Mouse (Mus musculus): ENCODE results near the gene Stk10. TPM values are rescaled to one million over a fixed set of nuclear protein-coding genes. Genes with fewer than 3 reads are reported as not detected.

Gene Stk10
- total RNA-seq, 1 experiment from 2014 or later, result 14.5 TPM

GRCm38 (mm10) chr11:32632671-32633070, 99.6 kb downstream of the Stk10 start:
- DNase-seq, result no peak

GRCm38 (mm10) chr11:32633542-32633941, 100.4 kb downstream of the Stk10 start:
- DNase-seq, result no peak

GRCm38 (mm10) chr11:32634143-32634542, 101.0 kb downstream of the Stk10 start:
- DNase-seq, result no peak

GRCm38 (mm10) chr11:32634842-32635241, 101.7 kb downstream of the Stk10 start:
- DNase-seq, result no peak

GRCm38 (mm10) chr11:32636275-32636674, 103.2 kb downstream of the Stk10 start:
- no peak for DNase-seq

- no peak for DNase-seq
Observed at GRCm38 (mm10) chr11:32638521-32639255, 105.6 kb downstream of the Stk10 start.

GRCm38 (mm10) chr11:32640617-32641016, 107.5 kb downstream of the Stk10 start:
- no peak for DNase-seq

- DNase-seq, result peak; percentile 97
Observed at GRCm38 (mm10) chr11:32642249-32642876, 109.3 kb downstream of the Stk10 start, which contains the start of gene Fbxw11. Gene Fbxw11 (plus strand): TSS chr11:32642724.

- peak; percentile 86 for DNase-seq
Observed at GRCm38 (mm10) chr11:32642899-32643886, 110.1 kb downstream of the Stk10 start.

- DNase-seq, result no peak
Observed at GRCm38 (mm10) chr11:32644010-32644409, 110.9 kb downstream of the Stk10 start.

GRCm38 (mm10) chr11:32647265-32647664, 114.2 kb downstream of the Stk10 start:
- no peak for DNase-seq

- DNase-seq, result no peak
Observed at GRCm38 (mm10) chr11:32650236-32650749, 117.2 kb downstream of the Stk10 start.

GRCm38 (mm10) chr11:32650893-32651590, 117.9 kb downstream of the Stk10 start:
- DNase-seq, result no peak

- no peak for DNase-seq
Observed at GRCm38 (mm10) chr11:32651723-32652122, 118.6 kb downstream of the Stk10 start.

- DNase-seq, result no peak
Observed at GRCm38 (mm10) chr11:32662082-32662656, 129.1 kb downstream of the Stk10 start.

- DNase-seq, result no peak
Observed at GRCm38 (mm10) chr11:32665639-32666038, 132.5 kb downstream of the Stk10 start.

GRCm38 (mm10) chr11:32666983-32667382, 133.9 kb downstream of the Stk10 start:
- DNase-seq, result peak; percentile 23

- DNase-seq, result no peak
Observed at GRCm38 (mm10) chr11:32671480-32671879, 138.4 kb downstream of the Stk10 start.

Measured in adrenal gland, postnatal 14 days (tissue).